Mouse (Mus musculus): ENCODE results near the gene Parn.

Parn gene

GRCm38 (mm10) chr16:13556446-13556845 is 111.5 kb downstream of the Parn start:
- no peak for DNase-seq (ENCODE audit: low spot score)

GRCm38 (mm10) chr16:13550667-13551066 is 117.3 kb downstream of the Parn start:
- DNase-seq (ENCODE audit: low spot score): no peak

DNA sequence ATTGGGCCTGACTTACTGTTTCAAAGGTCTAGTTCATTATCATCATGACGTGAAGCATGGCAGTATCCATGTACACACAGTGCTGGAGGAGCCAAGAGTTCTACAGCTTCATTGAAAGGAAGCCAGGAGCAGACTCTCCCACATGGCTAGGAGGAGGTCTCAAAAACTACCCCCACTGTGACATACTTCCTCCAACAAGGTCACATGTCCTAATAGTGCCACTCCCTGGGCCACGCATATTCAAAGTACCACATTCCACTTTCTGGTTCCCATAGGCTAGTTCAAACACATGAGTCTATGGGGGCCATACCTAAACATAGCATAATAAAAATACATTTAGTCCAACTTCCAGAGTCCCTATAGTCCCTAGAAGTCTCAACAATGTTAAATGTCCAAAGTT is 118.0 kb downstream of the Parn start:
- no peak for DNase-seq (ENCODE audit: low spot score)

GRCm38 (mm10) chr16:13541816-13542215 is 126.2 kb downstream of the Parn start:
- no peak for DNase-seq (ENCODE audit: low spot score)

- no peak for DNase-seq (ENCODE audit: low spot score)
These were observed 126.7 kb downstream of the Parn start for GRCm38 (mm10) chr16:13541121-13541747.

- DNase-seq (ENCODE audit: low spot score): no peak
These were observed 128.9 kb downstream of the Parn start for GRCm38 (mm10) chr16:13538933-13539648.

- no peak for DNase-seq (ENCODE audit: low spot score)
These were observed 129.6 kb downstream of the Parn start for GRCm38 (mm10) chr16:13538213-13538932.

- DNase-seq (ENCODE audit: low spot score): no peak
These were observed 131.6 kb downstream of the Parn start for GRCm38 (mm10) chr16:13536404-13536803.

DNA sequence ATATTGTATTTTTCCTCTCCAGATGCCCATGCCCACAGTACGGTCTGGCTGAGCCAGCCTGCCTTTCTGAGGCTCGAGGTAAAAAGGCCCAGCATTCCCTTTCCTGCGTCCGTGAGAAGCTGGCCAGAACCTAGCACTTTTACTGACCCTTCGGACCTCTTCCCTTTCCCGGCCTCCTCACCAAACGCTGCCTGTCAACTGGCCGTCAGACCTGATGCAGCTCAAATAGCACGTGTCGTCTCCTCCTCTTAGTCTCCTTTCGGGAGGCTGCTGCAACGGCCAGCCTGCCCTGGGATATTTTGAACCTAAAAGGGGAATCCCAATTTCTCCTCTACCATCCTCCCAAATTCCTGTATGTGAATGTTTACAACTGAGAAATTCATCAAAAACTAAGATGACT is 132.1 kb downstream of the Parn start:
- no peak for DNase-seq (ENCODE audit: low spot score)

- no peak for DNase-seq (ENCODE audit: low spot score)
These were observed 135.1 kb downstream of the Parn start for GRCm38 (mm10) chr16:13532840-13533239.

DNA sequence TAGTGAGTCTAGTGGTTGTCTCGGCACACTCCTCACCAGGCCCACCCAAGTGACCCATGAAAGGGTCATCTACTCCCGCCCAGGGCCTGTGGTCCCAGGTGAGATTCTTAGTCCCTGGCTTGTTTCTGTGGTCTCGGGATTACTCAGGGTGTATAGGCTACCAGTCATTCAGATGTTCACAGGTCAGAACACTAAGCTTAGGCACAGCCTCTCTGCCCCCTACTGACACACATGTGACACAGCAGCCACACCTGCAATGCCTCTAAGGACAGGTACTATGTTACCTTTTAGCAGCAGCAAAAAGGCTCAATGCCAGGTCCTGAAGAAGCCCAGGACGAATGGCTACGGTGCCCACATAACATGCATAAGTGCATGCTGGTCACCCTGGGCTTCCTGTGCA is 136.7 kb downstream of the Parn start:
- DNase-seq (ENCODE audit: low spot score): no peak

- DNase-seq (ENCODE audit: low spot score): no peak
These were observed 146.6 kb downstream of the Parn start for GRCm38 (mm10) chr16:13521359-13521758.

GRCm38 (mm10) chr16:13520301-13520700 is 147.7 kb downstream of the Parn start:
- DNase-seq (ENCODE audit: low spot score): no peak

- no peak for DNase-seq (ENCODE audit: low spot score)
These were observed 151.8 kb downstream of the Parn start for GRCm38 (mm10) chr16:13516214-13516613.

DNA sequence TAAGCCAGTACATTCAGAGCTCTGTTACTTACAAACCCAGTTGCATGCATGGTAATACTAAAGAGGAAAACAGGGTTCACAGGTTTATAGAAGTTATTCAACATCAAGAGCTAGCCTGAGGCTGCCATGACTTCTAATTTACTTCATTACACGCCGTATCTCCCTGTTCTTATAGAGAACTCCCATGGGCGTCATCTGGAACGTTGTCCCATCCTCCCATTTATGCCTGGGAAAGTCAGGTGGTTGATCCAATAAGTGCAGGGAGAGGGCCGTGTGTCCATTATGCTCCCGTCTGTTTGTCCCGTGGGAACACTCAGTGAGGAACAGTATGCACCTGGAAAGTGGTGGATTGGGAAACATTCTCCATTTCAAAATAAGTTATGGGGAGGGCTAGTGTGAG is 152.4 kb downstream of the Parn start:
- no peak for DNase-seq (ENCODE audit: low spot score)

- DNase-seq (ENCODE audit: low spot score): peak; percentile 35
These were observed 162.9 kb downstream of the Parn start for GRCm38 (mm10) chr16:13505055-13505454.

GRCm38 (mm10) chr16:13504476-13504875 is 163.5 kb downstream of the Parn start:
- no peak for DNase-seq (ENCODE audit: low spot score)

DNA sequence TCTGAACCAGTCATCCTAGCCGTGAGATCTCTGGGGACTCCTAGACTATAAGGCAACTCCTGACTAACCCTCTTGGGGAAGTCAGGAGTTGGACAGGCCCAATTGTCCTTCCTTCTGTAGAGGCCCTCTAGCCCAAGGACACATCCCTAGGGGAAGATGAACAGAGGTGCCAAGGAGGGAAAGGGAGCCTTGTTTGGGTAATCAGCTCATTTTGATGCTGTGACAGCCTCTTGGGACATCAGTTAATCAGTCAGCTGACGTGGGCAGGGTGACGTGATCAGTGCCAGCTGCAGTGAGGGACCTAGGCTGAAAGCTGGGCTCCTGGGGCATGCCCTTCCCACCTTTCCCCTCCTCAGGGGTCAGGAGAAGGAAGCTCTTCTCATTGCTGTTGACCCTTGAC is 169.0 kb downstream of the Parn start:
- no peak for DNase-seq (ENCODE audit: low spot score)

DNA sequence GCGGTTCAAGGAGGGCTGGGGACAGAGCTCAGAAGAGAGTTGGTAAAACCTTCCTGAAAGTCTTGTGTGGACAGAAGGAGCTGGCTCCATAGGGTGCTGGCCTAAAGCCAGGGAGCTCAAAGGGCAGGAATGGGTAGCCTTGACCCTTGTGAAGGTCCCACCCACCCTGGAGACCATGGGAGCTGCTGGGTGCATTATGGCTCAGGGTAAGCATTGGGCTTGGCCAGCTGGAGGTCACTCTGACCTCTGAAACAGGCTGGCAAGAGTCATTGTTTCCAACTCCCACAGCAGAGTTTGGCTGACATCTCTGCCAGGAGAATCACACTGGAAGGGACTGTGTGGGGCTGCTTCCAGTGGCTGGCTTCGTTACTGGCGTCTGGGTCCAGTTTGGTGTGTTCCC is 174.0 kb downstream of the Parn start:
- peak; percentile 75 for DNase-seq (ENCODE audit: low spot score)

DNA sequence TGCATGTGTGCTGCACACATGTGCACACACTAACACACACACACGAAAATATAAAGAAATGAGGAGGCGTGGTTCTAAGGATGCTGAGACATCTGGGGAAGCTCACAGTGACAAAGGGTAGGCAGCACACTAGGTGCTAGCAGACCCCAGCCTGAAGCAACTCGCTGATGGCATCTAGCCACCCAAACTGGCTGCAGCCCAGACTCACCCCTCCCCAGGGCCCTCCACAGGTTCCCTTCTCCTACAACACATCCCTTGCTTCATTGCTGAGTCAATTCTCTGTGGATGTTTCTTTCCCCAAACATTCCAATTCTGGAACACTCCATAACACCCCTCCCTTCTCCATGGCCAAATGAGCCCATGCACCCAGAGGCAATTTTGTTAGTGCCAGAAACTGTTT is 175.0 kb downstream of the Parn start:
- DNase-seq (ENCODE audit: low spot score): no peak

GRCm38 (mm10) chr16:13491776-13492175 is 176.2 kb downstream of the Parn start:
- DNase-seq (ENCODE audit: low spot score): no peak
